Mouse (Mus musculus): ENCODE data around the gene Olfr150. TPM values are rescaled to one million over a fixed set of nuclear protein-coding genes. Genes with fewer than 3 reads are reported as not detected.
"Not testable (repeated sequence)": the region's sequence is repeated elsewhere in the genome, so short reads cannot be mapped to it uniquely, and the experiment has no call there.

Olfr150 gene
- polyA plus RNA-seq (2011; ENCODE audit: insufficient read depth, insufficient read length, low read depth, missing spikeins), result not detected in 2 replicates

GRCm38 (mm10) chr9:39730678-39731077, at the start of gene Olfr150:
Gene Olfr150, plus strand, starts transcription at chr9:39730978.
- H3K4me3 ChIP-seq (ENCODE audit: low read depth, low read length), result no peak within 1 kb of the TSS
- no peaks in the 10 kb centered on the region for H3K36me3 ChIP-seq (ENCODE audit: control insufficient read depth, insufficient read depth, low read length, poor library complexity, severe bottlenecking)
- H3K9me3 ChIP-seq (replicated peaks; ENCODE audit: control insufficient read depth, insufficient read depth, low read length, poor library complexity, severe bottlenecking), result no peaks in the 10 kb centered on the region
- H3K27me3 ChIP-seq (ENCODE audit: control insufficient read depth, insufficient read depth, low read length, poor library complexity, severe bottlenecking), result no peaks in the 10 kb centered on the region; the same call in 1 of the 2 replicates
- H3K27ac ChIP-seq (ENCODE audit: insufficient read depth, low read length), result no peak within 1 kb of the TSS
- no peaks in the 10 kb centered on the region for H3K4me1 ChIP-seq (ENCODE audit: control insufficient read depth, insufficient read depth, low read length)
- TF ChIP-seq POLR2A (IDR thresholded peaks at IDR 0.05; ENCODE audit: insufficient read depth, low read length) (no peak), EP300 (IDR thresholded peaks at IDR 0.05; ENCODE audit: insufficient read depth, low read depth, low read length) (no peak), CTCF (IDR thresholded peaks at IDR 0.05; ENCODE audit: low read depth, low read length) (no peak)
- no peak within 1 kb of the TSS for H3K9ac ChIP-seq (ENCODE audit: low read depth, poor library complexity, severe bottlenecking)

GRCm38 (mm10) chr9:39701123-39701522, 29.7 kb upstream of the Olfr150 start:
- H3K27me3 ChIP-seq (ENCODE audit: control insufficient read depth, insufficient read depth, low read length, poor library complexity, severe bottlenecking); H3K9ac ChIP-seq (ENCODE audit: low read depth, poor library complexity, severe bottlenecking); H3K4me3 ChIP-seq (ENCODE audit: low read depth, low read length); H3K27ac ChIP-seq (ENCODE audit: insufficient read depth, low read length); H3K4me1 ChIP-seq (ENCODE audit: control insufficient read depth, insufficient read depth, low read length); H3K36me3 ChIP-seq (ENCODE audit: control insufficient read depth, insufficient read depth, low read length, poor library complexity, severe bottlenecking); H3K9me3 ChIP-seq (replicated peaks; ENCODE audit: control insufficient read depth, insufficient read depth, low read length, poor library complexity, severe bottlenecking): not testable (repeated sequence)

- H3K4me3 ChIP-seq (ENCODE audit: low read depth, low read length), result no peak within 1 kb of the TSS
- no peak within 1 kb of the TSS for H3K9ac ChIP-seq (ENCODE audit: low read depth, poor library complexity, severe bottlenecking)
- no peaks in the 10 kb centered on the region for H3K27me3 ChIP-seq (ENCODE audit: control insufficient read depth, insufficient read depth, low read length, poor library complexity, severe bottlenecking)
- no peaks in the 10 kb centered on the region for H3K9me3 ChIP-seq (replicated peaks; ENCODE audit: control insufficient read depth, insufficient read depth, low read length, poor library complexity, severe bottlenecking)
- no peaks in the 10 kb centered on the region for H3K4me1 ChIP-seq (ENCODE audit: control insufficient read depth, insufficient read depth, low read length)
- H3K36me3 ChIP-seq (ENCODE audit: control insufficient read depth, insufficient read depth, low read length, poor library complexity, severe bottlenecking), result no peaks in the 10 kb centered on the region
- H3K27ac ChIP-seq (ENCODE audit: insufficient read depth, low read length), result no peak within 1 kb of the TSS
- TF ChIP-seq POLR2A (IDR thresholded peaks at IDR 0.05; ENCODE audit: insufficient read depth, low read length) (no peak), CTCF (IDR thresholded peaks at IDR 0.05; ENCODE audit: low read depth, low read length) (no peak), EP300 (IDR thresholded peaks at IDR 0.05; ENCODE audit: insufficient read depth, low read depth, low read length) (no peak)
Measured at GRCm38 (mm10) chr9:39707017-39707416, 23.8 kb upstream of the Olfr150 start, which contains the start of gene Olfr149. Gene Olfr149, minus strand, starts transcription at chr9:39707117.

GRCm38 (mm10) chr9:39708958-39709357, 21.8 kb upstream of the Olfr150 start:
- TF ChIP-seq CTCF (IDR thresholded peaks at IDR 0.05; ENCODE audit: low read depth, low read length) (no peak), EP300 (IDR thresholded peaks at IDR 0.05; ENCODE audit: insufficient read depth, low read depth, low read length) (no peak), POLR2A (IDR thresholded peaks at IDR 0.05; ENCODE audit: insufficient read depth, low read length) (no peak)
- Histone ChIP-seq H3K27ac (ENCODE audit: insufficient read depth, low read length) (no peak overlapping the region), H3K9ac (ENCODE audit: low read depth, poor library complexity, severe bottlenecking) (no peak overlapping the region), H3K9me3 (replicated peaks; ENCODE audit: control insufficient read depth, insufficient read depth, low read length, poor library complexity, severe bottlenecking) (no peaks in the 10 kb centered on the region), H3K4me3 (ENCODE audit: low read depth, low read length) (no peak overlapping the region), H3K4me1 (ENCODE audit: control insufficient read depth, insufficient read depth, low read length) (no peaks in the 10 kb centered on the region), H3K36me3 (ENCODE audit: control insufficient read depth, insufficient read depth, low read length, poor library complexity, severe bottlenecking) (no peaks in the 10 kb centered on the region), H3K27me3 (ENCODE audit: control insufficient read depth, insufficient read depth, low read length, poor library complexity, severe bottlenecking) (no peaks in the 10 kb centered on the region)

- Histone ChIP-seq H3K9me3 (replicated peaks; ENCODE audit: control insufficient read depth, insufficient read depth, low read length, poor library complexity, severe bottlenecking) (no peaks in the 10 kb centered on the region), H3K4me1 (ENCODE audit: control insufficient read depth, insufficient read depth, low read length) (no peaks in the 10 kb centered on the region), H3K27ac (ENCODE audit: insufficient read depth, low read length) (no peak within 1 kb of the TSS), H3K27me3 (ENCODE audit: control insufficient read depth, insufficient read depth, low read length, poor library complexity, severe bottlenecking) (no peaks in the 10 kb centered on the region), H3K9ac (ENCODE audit: low read depth, poor library complexity, severe bottlenecking) (no peak within 1 kb of the TSS), H3K36me3 (ENCODE audit: control insufficient read depth, insufficient read depth, low read length, poor library complexity, severe bottlenecking) (no peaks in the 10 kb centered on the region), H3K4me3 (ENCODE audit: low read depth, low read length) (no peak within 1 kb of the TSS)
- no peak for TF ChIP-seq EP300 (IDR thresholded peaks at IDR 0.05; ENCODE audit: insufficient read depth, low read depth, low read length)
- no peak for TF ChIP-seq POLR2A (IDR thresholded peaks at IDR 0.05; ENCODE audit: insufficient read depth, low read length)
- no peak for TF ChIP-seq CTCF (IDR thresholded peaks at IDR 0.05; ENCODE audit: low read depth, low read length)
Measured at GRCm38 (mm10) chr9:39711053-39711452, 19.7 kb upstream of the Olfr150 start, which contains the start of gene Olfr965. Gene Olfr965, plus strand, starts transcription at chr9:39711353.

GRCm38 (mm10) chr9:39740741-39741140, 10.0 kb downstream of the Olfr150 start:
- Histone ChIP-seq H3K27ac (ENCODE audit: insufficient read depth, low read length) (peak overlapping the region; percentile 90), H3K36me3 (ENCODE audit: control insufficient read depth, insufficient read depth, low read length, poor library complexity, severe bottlenecking) (no peaks in the 10 kb centered on the region), H3K4me1 (ENCODE audit: control insufficient read depth, insufficient read depth, low read length) (peaks cover 2% of the 10 kb centered on the region), H3K9me3 (replicated peaks; ENCODE audit: control insufficient read depth, insufficient read depth, low read length, poor library complexity, severe bottlenecking) (0 out of 2 replicates have a peak, but pooled peaks cover 6% of the 10 kb centered on the region), H3K9ac (ENCODE audit: low read depth, poor library complexity, severe bottlenecking) (no peak overlapping the region), H3K4me3 (ENCODE audit: low read depth, low read length) (no peak overlapping the region), H3K27me3 (ENCODE audit: control insufficient read depth, insufficient read depth, low read length, poor library complexity, severe bottlenecking) (peaks cover 2% of the 10 kb centered on the region; the same call in 1 of the 2 replicates)
- TF ChIP-seq CTCF (IDR thresholded peaks at IDR 0.05; ENCODE audit: low read depth, low read length), result no peak
- TF ChIP-seq EP300 (IDR thresholded peaks at IDR 0.05; ENCODE audit: insufficient read depth, low read depth, low read length), result no peak
- no peak for TF ChIP-seq POLR2A (IDR thresholded peaks at IDR 0.05; ENCODE audit: insufficient read depth, low read length)

Data from ES-Bruce4 (cell line).